Mouse (Mus musculus) right cerebral cortex, postnatal 4 days (tissue): ENCODE results near the gene Evi2b.

ENCODE experiments used
- DNase-seq: peaks from one replicate; pipeline ENCODE4 v3.0.0-alpha.2; 2022

The Evi2b gene

GRCm38 (mm10) chr11:79523560-79524309 is at the start of gene Evi2b:
Gene Evi2b, minus strand, starts transcription at chr11:79523762.
- DNase-seq: no peak

- DNase-seq: no peak
These were observed 46.8 kb upstream of the Evi2b start for GRCm38 (mm10) chr11:79570319-79570718.

GRCm38 (mm10) chr11:79568197-79568911 is 44.8 kb upstream of the Evi2b start:
- no peak for DNase-seq

GRCm38 (mm10) chr11:79566947-79567346 is 43.4 kb upstream of the Evi2b start:
- no peak for DNase-seq

GRCm38 (mm10) chr11:79563493-79563892 is 39.9 kb upstream of the Evi2b start:
- no peak for DNase-seq

- DNase-seq: no peak
These were observed 37.0 kb upstream of the Evi2b start for GRCm38 (mm10) chr11:79560536-79560935.

GRCm38 (mm10) chr11:79552622-79553021 is 29.1 kb upstream of the Evi2b start:
- DNase-seq: no peak

GRCm38 (mm10) chr11:79536293-79536692 is 12.7 kb upstream of the Evi2b start:
- DNase-seq: no peak

GRCm38 (mm10) chr11:79535554-79535953 is 12.0 kb upstream of the Evi2b start:
- no peak for DNase-seq

- no peak for DNase-seq
These were observed 10.6 kb upstream of the Evi2b start for GRCm38 (mm10) chr11:79533950-79534690.

- DNase-seq: no peak
These were observed 9.7 kb upstream of the Evi2b start for GRCm38 (mm10) chr11:79533311-79533710.

- no peak for DNase-seq
These were observed 7.9 kb upstream of the Evi2b start for GRCm38 (mm10) chr11:79531485-79531884.

GRCm38 (mm10) chr11:79530774-79531173 is 7.2 kb upstream of the Evi2b start:
- DNase-seq: no peak

GRCm38 (mm10) chr11:79530333-79530761 is 6.8 kb upstream of the Evi2b start, which contains the start of the genes Evi2 and Evi2a:
Gene Evi2, minus strand, starts transcription at chr11:79530589.
Gene Evi2a, minus strand, starts transcription at chr11:79530609.
- no peak for DNase-seq

- DNase-seq: no peak
These were observed 6.2 kb upstream of the Evi2b start for GRCm38 (mm10) chr11:79529736-79530135.

- DNase-seq: no peak
These were observed 5.7 kb upstream of the Evi2b start for GRCm38 (mm10) chr11:79529226-79529625.

- no peak for DNase-seq
These were observed 5.0 kb upstream of the Evi2b start for GRCm38 (mm10) chr11:79528601-79529000.

GRCm38 (mm10) chr11:79527739-79528384 is 4.3 kb upstream of the Evi2b start:
- no peak for DNase-seq

GRCm38 (mm10) chr11:79527015-79527738 is 3.6 kb upstream of the Evi2b start:
- no peak for DNase-seq

GRCm38 (mm10) chr11:79526549-79526948 is 3.0 kb upstream of the Evi2b start:
- no peak for DNase-seq

GRCm38 (mm10) chr11:79524310-79524575 is 681 bp upstream of the Evi2b start:
- no peak for DNase-seq

GRCm38 (mm10) chr11:79522944-79523343 is 618 bp downstream of the Evi2b start:
- DNase-seq: no peak
